ENCODE assay signal across 31 mouse cellular contexts in genomic region chr17:63370977-63371376, GRCm38 (mm10).
A peak's percentile ranks its signal among the peaks of the same experiment; 100 is the strongest.
DNase-seq lines count a peak whose midpoint lies in the region; ATAC-seq and TF ChIP-seq lines count a peak whose summit lies in the region.
"Had no signal": no experiment of that assay in that cellular context is flagged by ENCODE, and none has a peak within 500 bp of the region (broad histone marks: within the 10 kb centered on the region; RNA-seq: fewer than 3 reads in every experiment).

No protein-coding gene starts in this region.

- 0 out of 2 replicates have a peak overlapping the region, but pooled peaks have one; percentile 18 for H3K4me2 ChIP-seq in heart, embryonic 13.5 days
- no peak overlapping the region for H3K4me2 ChIP-seq in liver, postnatal 0 days (ENCODE audit: low read depth, low read length)
- H3K4me2 ChIP-seq in CH12.LX (ENCODE audit: insufficient read depth, low read depth, poor library complexity, severe bottlenecking), result peak overlapping the region; percentile 85
- H3K4me2 ChIP-seq in intestine, postnatal 0 days (replicated peaks; ENCODE audit: low read depth), result no peak overlapping the region
- H3K4me2 ChIP-seq: embryonic facial prominence, embryonic 13.5 days; forebrain, embryonic 15.5 days; hindbrain, embryonic 15.5 days; limb, embryonic 13.5 days; lung, embryonic 14.5 days; neural tube, embryonic 15.5 days had no signal

- H3K9me3 ChIP-seq in heart, embryonic 13.5 days, result no peaks in the 10 kb centered on the region; the same call in 1 of the 2 replicates
- no peaks in the 10 kb centered on the region for H3K9me3 ChIP-seq in liver, postnatal 0 days (ENCODE audit: low read length)
- peaks cover 4% of the 10 kb centered on the region for H3K9me3 ChIP-seq in CH12.LX (replicated peaks; ENCODE audit: low read length)
- no peaks in the 10 kb centered on the region for H3K9me3 ChIP-seq in intestine, postnatal 0 days (ENCODE audit: control insufficient read depth)
- H3K9me3 ChIP-seq: forebrain, embryonic 15.5 days; hindbrain, embryonic 15.5 days; neural tube, embryonic 15.5 days had no signal

- DNase-seq in heart, postnatal 25 days (ENCODE audit: low spot score), result no peak
- DNase-seq in liver, postnatal 0 days, result no peak
- DNase-seq in liver, result no peak
- DNase-seq in CH12.LX (ENCODE audit: extremely low read depth), result no peak
- DNase-seq: adrenal gland, postnatal 10 days; cerebellum, adult 11-12 months; cerebellum, adult 9-11 months; embryo, embryonic 11 days; kidney, adult 18-20 months; kidney, postnatal 36 days; lung, embryonic 14.5 days; midbrain, embryonic 14.5 days; retina, postnatal 1 day; right cerebral cortex, postnatal 25 days; spleen, adult 18-20 months; thymus, postnatal 4 days had no signal

- H3K36me3 ChIP-seq in heart, embryonic 13.5 days, result peaks cover 2% of the 10 kb centered on the region
- no peaks in the 10 kb centered on the region for H3K36me3 ChIP-seq in liver, postnatal 0 days (replicated peaks; ENCODE audit: insufficient read depth, low read length)
- H3K36me3 ChIP-seq in CH12.LX (replicated peaks in 1 of 2; ENCODE audit: control insufficient read depth in 1 of 2, insufficient read depth in 1 of 2, low read length in 1 of 2) (peaks cover 0 to 8% of the 10 kb centered on the region in 2 experiments), macrophage (ENCODE audit: inconsistent target) (no peaks in the 10 kb centered on the region)
- no peaks in the 10 kb centered on the region for H3K36me3 ChIP-seq in intestine, postnatal 0 days (ENCODE audit: control insufficient read depth, insufficient read depth)
- H3K36me3 ChIP-seq: forebrain, embryonic 15.5 days; neural tube, embryonic 15.5 days had no signal

- TF ChIP-seq RAD21 in CH12.LX (IDR thresholded peaks at IDR 0.05; ENCODE audit: low read depth, low read length), result no peak

- intact Hi-C loops in heart, postnatal 25 days (cut with DNase I), result no loop called here

- no peak overlapping the region; the same call in 1 of the 2 replicates for H3K9ac ChIP-seq in heart, embryonic 13.5 days
- no peak overlapping the region for H3K9ac ChIP-seq in liver, postnatal 0 days (replicated peaks)
- peak overlapping the region; percentile 71 for H3K9ac ChIP-seq in CH12.LX (ENCODE audit: insufficient read depth, low read depth)
- H3K9ac ChIP-seq in intestine, postnatal 0 days (ENCODE audit: low read depth, low read length), result no peak overlapping the region
- H3K9ac ChIP-seq: embryonic facial prominence, embryonic 13.5 days; forebrain, embryonic 15.5 days; hindbrain, embryonic 15.5 days; limb, embryonic 13.5 days; liver, embryonic 14.5 days; lung, embryonic 14.5 days; neural tube, embryonic 15.5 days had no signal

- no peaks in the 10 kb centered on the region for H3K27me3 ChIP-seq in heart, embryonic 13.5 days (replicated peaks)
- H3K27me3 ChIP-seq in liver, postnatal 0 days (ENCODE audit: insufficient read depth, low read length), result no peaks in the 10 kb centered on the region
- H3K27me3 ChIP-seq in CH12.LX (replicated peaks), result no peaks in the 10 kb centered on the region
- H3K27me3 ChIP-seq in intestine, postnatal 0 days (replicated peaks; ENCODE audit: control insufficient read depth, insufficient read depth, low read length), result no peaks in the 10 kb centered on the region
- H3K27me3 ChIP-seq: embryonic facial prominence, embryonic 13.5 days; forebrain, embryonic 15.5 days; hindbrain, embryonic 15.5 days; limb, embryonic 13.5 days; megakaryocyte, embryonic 14.5 days; neural tube, embryonic 15.5 days had no signal

- H3K27ac ChIP-seq in heart, embryonic 13.5 days (replicated peaks), result no peak overlapping the region; the same call in 1 of the 2 replicates
- H3K27ac ChIP-seq in liver, postnatal 0 days (ENCODE audit: low read depth), result peak overlapping the region; percentile 13; the same call in 1 of the 2 replicates
- H3K27ac ChIP-seq in CH12.LX (ENCODE audit: insufficient read depth, low read depth), result peak overlapping the region; percentile 50
- H3K27ac ChIP-seq in macrophage, result 0 out of 2 replicates have a peak overlapping the region, but pooled peaks have one; percentile 19
- no peak overlapping the region for H3K27ac ChIP-seq in intestine, postnatal 0 days (ENCODE audit: low read depth, low read length)
- H3K27ac ChIP-seq: embryonic facial prominence, embryonic 13.5 days; forebrain, embryonic 10.5 days; forebrain, embryonic 15.5 days; hindbrain, embryonic 10.5 days; hindbrain, embryonic 15.5 days; layer of hippocampus, adult 2 months; limb, embryonic 13.5 days; liver, embryonic 14.5 days; neural tube, embryonic 15.5 days had no signal

- no peaks in the 10 kb centered on the region for H3K79me2 ChIP-seq in CH12.LX (replicated peaks; ENCODE audit: control insufficient read depth, extremely low read depth, insufficient read depth, poor library complexity, severe bottlenecking)
- H3K79me2 ChIP-seq in macrophage (ENCODE audit: inconsistent target), result no peaks in the 10 kb centered on the region; the same call in 1 of the 2 replicates

- H3K4me1 ChIP-seq in heart, embryonic 13.5 days, result peaks cover 33% of the 10 kb centered on the region
- no peaks in the 10 kb centered on the region for H3K4me1 ChIP-seq in liver, postnatal 0 days (ENCODE audit: insufficient read depth)
- peaks cover 15 to 52% of the 10 kb centered on the region in 2 experiments for H3K4me1 ChIP-seq in CH12.LX (ENCODE audit: control insufficient read depth in 1 of 2, insufficient read depth in 2 of 2)
- H3K4me1 ChIP-seq in intestine, postnatal 0 days (replicated peaks; ENCODE audit: control insufficient read depth, insufficient read depth, low read length), result no peaks in the 10 kb centered on the region

- no peak for TF ChIP-seq POLR2A in CH12.LX (IDR thresholded peaks at IDR 0.05; ENCODE audit: low read depth, low read length)

- no peak for TF ChIP-seq EP300 in liver, postnatal 0 days (IDR thresholded peaks at IDR 0.05; ENCODE audit: low read depth)
- peak; percentile 60 for TF ChIP-seq EP300 in CH12.LX (IDR thresholded peaks at IDR 0.05; ENCODE audit: low read length)

- no peak overlapping the region for H3K4me3 ChIP-seq in heart, embryonic 13.5 days
- H3K4me3 ChIP-seq in liver, postnatal 0 days (ENCODE audit: low read depth, low read length), result no peak overlapping the region
- no peak overlapping the region for H3K4me3 ChIP-seq in CH12.LX (replicated peaks in 1 of 3; ENCODE audit: low read depth in 2 of 3, low read length in 2 of 3, poor library complexity in 1 of 3)
- H3K4me3 ChIP-seq in macrophage (ENCODE audit: inconsistent target), result no peak overlapping the region
- H3K4me3 ChIP-seq in intestine, postnatal 0 days (ENCODE audit: low read depth, low read length), result no peak overlapping the region
- H3K4me3 ChIP-seq: embryonic facial prominence, embryonic 13.5 days; forebrain, embryonic 10.5 days; forebrain, embryonic 15.5 days; hindbrain, embryonic 10.5 days; hindbrain, embryonic 15.5 days; layer of hippocampus, adult 2 months; limb, embryonic 13.5 days; megakaryocyte, embryonic 14.5 days; neural tube, embryonic 15.5 days had no signal

- 66% methylated on average over 3 of the region's 3 CpGs for WGBS in heart, embryonic 13.5 days
- 73% methylated on average over 3 of the region's 3 CpGs for WGBS in liver, postnatal 0 days (ENCODE audit: insufficient replicate concordance)
- WGBS in macrophage (ENCODE audit: missing documents), result 92% methylated on average over 3 of the region's 3 CpGs
- WGBS in intestine, postnatal 0 days, result 64% methylated on average over 3 of the region's 3 CpGs

- dilution Hi-C loops in CH12.LX (cut with MboI; ENCODE audit: extremely low pct_ligation_motif_present, extremely low pct_unique_long_range_greater_than_20kb, low sequenced_read_pairs), result no loop called here

- ATAC-seq in heart, embryonic 13.5 days (ENCODE audit: extremely low read depth, insufficient number of reproducible peaks, low FRiP score, low TSS enrichment), result no peak
- ATAC-seq in liver, postnatal 0 days, result no peak
- no peak for ATAC-seq in cerebellum, adult (ENCODE audit: insufficient number of reproducible peaks, low FRiP score, low TSS enrichment)
- no peak for ATAC-seq in intestine, postnatal 0 days
- ATAC-seq: forebrain, embryonic 15.5 days; inflammation-experienced regulatory T-cells, adult 6 months had no signal

- TF ChIP-seq CTCF in liver, postnatal 0 days (IDR thresholded peaks at IDR 0.05; ENCODE audit: low read depth), result no peak
- TF ChIP-seq CTCF in CH12.LX (conservative IDR thresholded peaks at IDR 0.05 in 1 of 2, IDR thresholded peaks at IDR 0.05 in 1 of 2; ENCODE audit: low read depth in 2 of 2, low read length in 2 of 2), result no peak
- no peak for TF ChIP-seq CTCF in intestine, postnatal 0 days (IDR thresholded peaks at IDR 0.05; ENCODE audit: low read depth)

- in situ Hi-C loops in CH12.LX (cut with MboI; ENCODE audit: low pct_ligation_motif_present, low pct_unique_long_range_greater_than_20kb, low sequenced_read_pairs), result no loop called here

TF ChIP-seq in CH12.LX, 34 proteins besides CTCF, POLR2A, EP300 and RAD21:
- TF ChIP-seq MEF2A (IDR thresholded peaks at IDR 0.05; ENCODE audit: borderline replicate concordance, low read depth, low read length) (peak; percentile 94), SIN3A (IDR thresholded peaks at IDR 0.05; ENCODE audit: low read length) (no peak), TCF12 (IDR thresholded peaks at IDR 0.05; ENCODE audit: low read depth, low read length) (no peak), TBP (conservative IDR thresholded peaks at IDR 0.05; ENCODE audit: low read depth, low read length) (no peak)

Comparison
In these comparisons a context has a peak if more than half of its experiments do, and no peak if none do; other contexts are left out.
1. H3K27ac ChIP-seq: peak in liver, postnatal 0 days (single experiment), CH12.LX (single experiment) and macrophage (single experiment); none in heart, embryonic 13.5 days (single experiment) and intestine, postnatal 0 days (single experiment).
2. H3K4me2 ChIP-seq: peak in heart, embryonic 13.5 days (single experiment) and CH12.LX (single experiment); none in liver, postnatal 0 days (single experiment) and intestine, postnatal 0 days (single experiment).